Comparison of ENCODE assay signal across 7 mouse cellular contexts in genomic region chr1:183055608-183056288, GRCm38 (mm10).
A peak's percentile ranks its signal among the peaks of the same experiment; 100 is the strongest.
DNase-seq lines count a peak whose midpoint lies in the region; ATAC-seq and TF ChIP-seq lines count a peak whose summit lies in the region.

No protein-coding gene starts in this region.

- H3K36me3 ChIP-seq in neural tube, embryonic 12.5 days = no peaks in the 10 kb centered on the region
- H3K36me3 ChIP-seq in myocyte (ENCODE audit: control insufficient read depth, insufficient read depth) = no peaks in the 10 kb centered on the region
- no peaks in the 10 kb centered on the region for H3K36me3 ChIP-seq in forebrain, embryonic 14.5 days (ENCODE audit: control insufficient read depth, insufficient read depth, low read length)

- peaks cover 10% of the 10 kb centered on the region for H3K4me1 ChIP-seq in neural tube, embryonic 12.5 days
- H3K4me1 ChIP-seq in forebrain, embryonic 14.5 days (ENCODE audit: control insufficient read depth, insufficient read depth, low read length) = no peaks in the 10 kb centered on the region; the same call in 1 of the 2 replicates

- H3K9me3 ChIP-seq in neural tube, embryonic 12.5 days = no peaks in the 10 kb centered on the region
- H3K9me3 ChIP-seq in forebrain, embryonic 14.5 days (replicated peaks; ENCODE audit: control insufficient read depth, low read length) = no peaks in the 10 kb centered on the region

- no peaks in the 10 kb centered on the region for H3K79me2 ChIP-seq in myocyte (ENCODE audit: control insufficient read depth, insufficient read depth)

- TF ChIP-seq POLR2A in myocyte (IDR thresholded peaks at IDR 0.05; ENCODE audit: insufficient read length, low read depth) = no peak

- no peaks in the 10 kb centered on the region for H3K27me3 ChIP-seq in neural tube, embryonic 12.5 days (replicated peaks)
- H3K27me3 ChIP-seq in myocyte (ENCODE audit: control insufficient read depth, insufficient read depth, insufficient read length) = no peaks in the 10 kb centered on the region
- no peaks in the 10 kb centered on the region for H3K27me3 ChIP-seq in forebrain, embryonic 14.5 days (replicated peaks; ENCODE audit: control insufficient read depth, insufficient read depth, low read length)

- peak; percentile 53; the same call in 1 of the 2 replicates for ATAC-seq in neural tube, embryonic 12.5 days (ENCODE audit: low FRiP score, low read depth)
- ATAC-seq in forebrain, embryonic 14.5 days = no peak

- no peak overlapping the region for H3ac ChIP-seq in myocyte (ENCODE audit: control insufficient read depth, insufficient read length)

- 55% methylated on average over 2 of the region's 2 CpGs for WGBS in neural tube, embryonic 12.5 days
- WGBS in forebrain, embryonic 14.5 days = 56% methylated on average over 2 of the region's 2 CpGs

- DNase-seq in neural tube, embryonic 10.5 days (ENCODE audit: extremely low spot score, low spot score) = no peak
- peak; percentile 38 for DNase-seq in gastrocnemius, postnatal 25 days
- peak; percentile 15 for DNase-seq in kidney, adult 18-20 months
- no peak for DNase-seq in layer of hippocampus, adult 18-20 months (ENCODE audit: low spot score in 2 of 2)
- DNase-seq in forebrain, embryonic 14.5 days (ENCODE audit: low spot score) = no peak

- no peak overlapping the region for H3K27ac ChIP-seq in neural tube, embryonic 12.5 days
- no peak overlapping the region for H3K27ac ChIP-seq in forebrain, embryonic 14.5 days (ENCODE audit: low read depth, low read length)

- no peak overlapping the region for H3K4me3 ChIP-seq in neural tube, embryonic 12.5 days
- H3K4me3 ChIP-seq in myocyte = no peak overlapping the region
- no peak overlapping the region for H3K4me3 ChIP-seq in forebrain, embryonic 14.5 days (ENCODE audit: low read depth, low read length)

- no peak overlapping the region for H3K4me2 ChIP-seq in neural tube, embryonic 12.5 days (replicated peaks)
- H3K4me2 ChIP-seq in myocyte (ENCODE audit: low read depth) = peak overlapping the region; percentile 25
- H3K4me2 ChIP-seq in forebrain, embryonic 14.5 days (ENCODE audit: low read length) = no peak overlapping the region

- no peak overlapping the region for H3K9ac ChIP-seq in neural tube, embryonic 12.5 days
- no peak overlapping the region for H3K9ac ChIP-seq in forebrain, embryonic 14.5 days (ENCODE audit: low read length)

TF ChIP-seq in myocyte, 11 proteins besides CTCF, POLR2A, EP300 and RAD21:
- TF ChIP-seq SRF (IDR thresholded peaks at IDR 0.05; ENCODE audit: control insufficient read depth, insufficient read length, low read depth) (no peak), CEBPB (IDR thresholded peaks at IDR 0.05; ENCODE audit: insufficient read depth, poor library complexity, severe bottlenecking) (peak; percentile 54)
TF ChIP-seq in myocyte: peak in this region for 1.

Comparison
In these comparisons a context has a peak if more than half of its experiments do, and no peak if none do; other contexts are left out.
1. DNase-seq: peak in gastrocnemius, postnatal 25 days (single experiment) and kidney, adult 18-20 months (single experiment); none in neural tube, embryonic 10.5 days (single experiment), layer of hippocampus, adult 18-20 months (0 of 2) and forebrain, embryonic 14.5 days (single experiment).